Mouse (Mus musculus) heart, postnatal 14 days (tissue): ENCODE data around the gene Gm11549. TPM values are rescaled to one million over a fixed set of nuclear protein-coding genes. Genes with fewer than 3 reads are reported as not detected.

Experiments
- DNase-seq, 2 experiments: peaks; one replicate each; pipeline ENCODE4 v3.0.0; 2021 to 2022
- intact Hi-C: fragments of 180-260 bp; cut with DNase I; formaldehyde crosslinking; loops from one replicate; pipeline ENCODE4 v1.15.1; 2025
- total RNA-seq, 2 experiments: library from RNA; stranded (reverse); gene quantifications; 2 replicates each; pipeline ENCODE4 v1.2.3; 2021

Gm11549 gene
- total RNA-seq, 2 experiments from 2014 or later, result not detected

- no peak for DNase-seq
- intact Hi-C loops, result no loop called here
These were observed 524 bp upstream of the Gm11549 start for GRCm38 (mm10) chr3:36522137-36522536.

- no peak for DNase-seq
- intact Hi-C loops, result no loop called here
These were observed 5.4 kb downstream of the Gm11549 start for GRCm38 (mm10) chr3:36516196-36516595.

- DNase-seq, result no peak
- intact Hi-C loops, result no loop called here
These were observed 10.1 kb downstream of the Gm11549 start for GRCm38 (mm10) chr3:36511491-36511890.

- DNase-seq, result no peak
- intact Hi-C loops, result no loop called here
These were observed 15.5 kb downstream of the Gm11549 start for GRCm38 (mm10) chr3:36505809-36506735.

GRCm38 (mm10) chr3:36505306-36505705 is 16.3 kb downstream of the Gm11549 start:
- no peak for DNase-seq
- intact Hi-C loops, result no loop called here

- intact Hi-C loops, result no loop called here
- DNase-seq, result no peak
These were observed 20.1 kb downstream of the Gm11549 start for GRCm38 (mm10) chr3:36501546-36501945.

- intact Hi-C loops, result no loop called here
- no peak for DNase-seq
These were observed 20.6 kb downstream of the Gm11549 start for GRCm38 (mm10) chr3:36500976-36501375.

GRCm38 (mm10) chr3:36499418-36499817 is 22.2 kb downstream of the Gm11549 start:
- intact Hi-C loops, result loop anchor here (5.0 kb wide), 1 partner anchor 37 kb away; no protein-coding TSS in a partner anchor
- no peak for DNase-seq

GRCm38 (mm10) chr3:36498224-36498623 is 23.4 kb downstream of the Gm11549 start:
- intact Hi-C loops, result loop anchor here (5.0 kb wide), 1 partner anchor 36 kb away; no protein-coding TSS in a partner anchor
- DNase-seq, result no peak

- intact Hi-C loops, result loop anchor here (1.0 to 5.0 kb wide), 2 partner anchors 34 to 54 kb away; no protein-coding TSS in a partner anchor
- peak; percentile 81 for DNase-seq
These were observed 24.9 kb downstream of the Gm11549 start for GRCm38 (mm10) chr3:36496746-36497145.

- no peak for DNase-seq
- intact Hi-C loops, result loop anchor here (5.0 kb wide), 1 partner anchor 34 kb away; no protein-coding TSS in a partner anchor
These were observed 25.3 kb downstream of the Gm11549 start for GRCm38 (mm10) chr3:36496273-36496672.

GRCm38 (mm10) chr3:36495436-36495835 is 26.2 kb downstream of the Gm11549 start:
- intact Hi-C loops, result loop anchor here (1.0 to 5.0 kb wide), 4 partner anchors 15 to 314 kb away; no protein-coding TSS in a partner anchor
- peak; percentile 90 to 94 for DNase-seq

- no peak for DNase-seq
- intact Hi-C loops, result loop anchor here (1.0 to 5.0 kb wide), 4 partner anchors 14 to 313 kb away; no protein-coding TSS in a partner anchor
These were observed 27.0 kb downstream of the Gm11549 start for GRCm38 (mm10) chr3:36494613-36495012.

- intact Hi-C loops, result loop anchor here (2.0 kb wide), 1 partner anchor 13 kb away; no protein-coding TSS in a partner anchor
These were observed 27.9 kb downstream of the Gm11549 start for GRCm38 (mm10) chr3:36493641-36494283.

GRCm38 (mm10) chr3:36492716-36493391 is 28.8 kb downstream of the Gm11549 start:
- intact Hi-C loops, result no loop called here
- DNase-seq, result no peak

More at GRCm38 (mm10) chr3:36493641-36494283, 27.9 kb downstream of the Gm11549 start:
- DNase-seq, result no peak

- intact Hi-C loops, result no loop called here
- DNase-seq, result no peak
These were observed 30.1 kb downstream of the Gm11549 start for GRCm38 (mm10) chr3:36491535-36491934.

- intact Hi-C loops, result no loop called here
- DNase-seq, result no peak
These were observed 32.1 kb downstream of the Gm11549 start for GRCm38 (mm10) chr3:36489590-36489910.

GRCm38 (mm10) chr3:36488899-36489589 is 32.6 kb downstream of the Gm11549 start:
- intact Hi-C loops, result no loop called here
- DNase-seq, result no peak

- DNase-seq, result no peak
- intact Hi-C loops, result no loop called here
These were observed 33.2 kb downstream of the Gm11549 start for GRCm38 (mm10) chr3:36488367-36488766.

- intact Hi-C loops, result no loop called here
- no peak for DNase-seq
These were observed 34.7 kb downstream of the Gm11549 start for GRCm38 (mm10) chr3:36486881-36487280.
